Mouse (Mus musculus) lung, embryonic 14.5 days (tissue): Measurements from ENCODE around the gene Rcbtb2. TPM values are rescaled to one million over a fixed set of nuclear protein-coding genes. Genes with fewer than 3 reads are reported as not detected.
A peak's percentile ranks its signal among the peaks of the same experiment; 100 is the strongest.

ENCODE experiments used
- ATAC-seq: fragments of 200-750 bp; cut with Nextera tagmentation; 2 replicates; pipeline ENCODE4 v1.8.0; 2017; ENCODE audit warnings: mild to moderate bottlenecking, moderate TSS enrichment, moderate library complexity; ENCODE audit not compliant: insufficient read depth
- DNase-seq: peaks from one replicate; pipeline ENCODE4 v3.0.0-alpha.2; 2015
- H3K27ac ChIP-seq: fragments of 300-500 bp; sonication (generic); 2 replicates; pipeline ENCODE4 v1.5.1; 2014; ENCODE audit warnings: low read depth, mild to moderate bottlenecking, moderate library complexity
- H3K27me3 ChIP-seq: fragments of 300-500 bp; sonication (generic); 2 replicates; pipeline ENCODE4 v1.6.1; 2014; ENCODE audit warnings: low read length, control low read depth; ENCODE audit not compliant: insufficient read depth
- H3K36me3 ChIP-seq: fragments of 300-500 bp; sonication (generic); 2 replicates; pipeline ENCODE4 v1.6.1; 2014; ENCODE audit warnings: control low read depth; ENCODE audit not compliant: insufficient read depth
- H3K4me1 ChIP-seq: fragments of 300-500 bp; sonication (generic); 2 replicates; pipeline ENCODE4 v1.6.1; 2014; ENCODE audit warnings: antibody characterized with exemption, control low read depth; ENCODE audit not compliant: insufficient read depth
- H3K4me2 ChIP-seq: fragments of 300-500 bp; sonication (generic); 2 replicates; pipeline ENCODE4 v1.6.1; 2014; ENCODE audit warnings: mild to moderate bottlenecking
- H3K4me3 ChIP-seq: fragments of 300-500 bp; sonication (generic); 2 replicates; pipeline ENCODE4 v1.5.1; 2014; ENCODE audit warnings: low read depth, low read length
- H3K9ac ChIP-seq: fragments of 300-500 bp; sonication (generic); 2 replicates; pipeline ENCODE4 v1.6.1; 2014
- H3K9me3 ChIP-seq: fragments of 300-500 bp; sonication (generic); 2 replicates; pipeline ENCODE4 v1.6.1; 2016; ENCODE audit warnings: low read depth, low read length, control low read depth
- CTCF ChIP-seq: IDR thresholded peaks from 2 replicates; pipeline ENCODE4 v1.5.1; 2016; ENCODE audit warnings: antibody characterized with exemption, low read depth
- WGBS: fragments of 180-500 bp; shearing (Covaris S2); extraction: QIAGEN DNeasy Blood & Tissue Kit; methylation state at CpG from one replicate; pipeline ENCODE4 v1.1.7; 2014; 5-methylcytosine and 5-hydroxymethylcytosine counted together
- polyA plus RNA-seq: library from polyadenylated mRNA; unstranded; fragments of >200 nt; fragmentation: Nextera tagmentation; extraction: Ambion mirVana; gene quantifications from 2 replicates; pipeline ENCODE4 v1.2.1, GENCODE M21; 2014

Rcbtb2 gene
- polyA plus RNA-seq, 1 experiment from 2014 or later, result 124 TPM

DNA sequence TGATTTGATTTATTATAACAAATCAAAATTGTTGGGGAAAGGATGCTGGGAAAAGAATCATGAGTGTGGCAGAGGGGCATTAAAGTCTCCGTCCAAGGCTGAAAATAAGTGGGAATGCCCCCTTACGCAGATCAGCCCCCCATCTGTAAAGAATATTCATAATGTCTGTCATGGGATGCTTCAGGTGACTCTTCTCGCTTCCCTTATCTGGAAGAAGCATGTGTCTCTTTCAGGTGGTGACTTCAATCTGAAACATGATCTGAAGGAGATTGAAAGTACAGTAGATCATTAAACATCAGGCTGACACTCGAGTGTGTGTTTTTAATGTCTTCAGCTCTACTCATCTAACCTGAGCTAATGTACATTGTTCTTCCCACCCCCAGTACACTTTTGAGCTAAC, 22.7 kb downstream of the Rcbtb2 start:
- WGBS, result 81% methylated on average over 4 of the region's 4 CpGs
- no peak for TF ChIP-seq CTCF
- no peak for ATAC-seq
- no peak overlapping the region for H3K27ac ChIP-seq
- H3K9me3 ChIP-seq, result no peaks in the 10 kb centered on the region
- no peak for DNase-seq
- H3K36me3 ChIP-seq, result peaks cover 5% of the 10 kb centered on the region; the same call in 1 of the 2 replicates
- no peak overlapping the region for H3K4me2 ChIP-seq
- no peak overlapping the region for H3K4me3 ChIP-seq
- no peak overlapping the region for H3K9ac ChIP-seq
- no peaks in the 10 kb centered on the region for H3K27me3 ChIP-seq
- peaks cover 8% of the 10 kb centered on the region; the same call in 1 of the 2 replicates for H3K4me1 ChIP-seq

DNA sequence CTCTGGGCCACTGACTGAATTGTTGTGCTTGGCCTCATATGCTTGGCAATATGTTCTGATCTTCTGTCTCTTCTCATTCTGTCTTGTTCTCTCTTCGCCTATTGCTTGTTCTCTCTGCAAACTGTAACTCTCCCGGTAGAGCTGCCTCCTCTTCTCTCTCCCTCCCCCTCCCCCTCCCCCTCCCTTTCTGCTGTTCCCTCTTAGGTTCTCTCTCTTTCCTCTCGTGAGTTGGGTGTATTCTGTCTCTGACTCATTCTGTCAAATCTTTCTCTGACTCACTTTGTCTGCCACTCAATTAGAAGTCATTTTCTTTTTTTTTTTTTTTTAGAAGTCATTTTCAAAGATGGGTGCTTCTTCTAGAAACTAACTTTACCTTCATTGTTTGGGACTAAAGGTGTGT, 23.9 kb downstream of the Rcbtb2 start:
- 47% methylated on average over 3 of the region's 3 CpGs for WGBS
- Histone ChIP-seq H3K36me3 (peaks cover 9% of the 10 kb centered on the region; the same call in 1 of the 2 replicates), H3K27me3 (no peaks in the 10 kb centered on the region), H3K4me1 (peaks cover 7% of the 10 kb centered on the region; the same call in 1 of the 2 replicates), H3K27ac (no peak overlapping the region), H3K4me3 (no peak overlapping the region), H3K9me3 (no peaks in the 10 kb centered on the region), H3K9ac (no peak overlapping the region), H3K4me2 (no peak overlapping the region)
- ATAC-seq (no peak), DNase-seq (no peak)
- no peak for TF ChIP-seq CTCF

DNA sequence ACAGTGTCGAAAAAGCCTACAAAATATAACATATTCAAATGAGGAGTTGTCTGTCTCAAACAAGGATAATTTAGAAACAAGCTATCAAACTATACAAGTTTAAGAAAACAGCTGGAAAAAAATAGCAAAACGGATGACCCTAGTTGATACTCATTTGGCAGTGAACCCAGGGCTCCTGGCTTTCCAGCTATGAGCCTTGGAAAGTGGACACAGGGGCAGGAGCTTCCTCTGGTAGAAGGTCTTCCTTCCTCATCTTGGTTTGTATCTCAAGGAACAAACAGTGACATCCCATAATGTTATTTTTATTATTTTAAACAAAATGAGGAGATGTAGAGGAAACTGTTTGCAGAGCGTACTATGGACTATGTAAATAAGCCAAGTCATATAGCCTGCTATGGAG, 25.3 kb downstream of the Rcbtb2 start:
- no peak for ATAC-seq
- no peak overlapping the region for H3K27ac ChIP-seq
- TF ChIP-seq CTCF, result no peak
- no peak overlapping the region for H3K4me3 ChIP-seq
- no peak for DNase-seq
- H3K4me2 ChIP-seq, result no peak overlapping the region
- H3K4me1 ChIP-seq, result 0 out of 2 replicates have a peak, but pooled peaks cover 4% of the 10 kb centered on the region
- no peaks in the 10 kb centered on the region for H3K9me3 ChIP-seq
- peaks cover 17% of the 10 kb centered on the region; the same call in 1 of the 2 replicates for H3K36me3 ChIP-seq
- no peak overlapping the region for H3K9ac ChIP-seq
- WGBS, result 82% methylated on average over 3 of the region's 3 CpGs
- no peaks in the 10 kb centered on the region for H3K27me3 ChIP-seq

DNA sequence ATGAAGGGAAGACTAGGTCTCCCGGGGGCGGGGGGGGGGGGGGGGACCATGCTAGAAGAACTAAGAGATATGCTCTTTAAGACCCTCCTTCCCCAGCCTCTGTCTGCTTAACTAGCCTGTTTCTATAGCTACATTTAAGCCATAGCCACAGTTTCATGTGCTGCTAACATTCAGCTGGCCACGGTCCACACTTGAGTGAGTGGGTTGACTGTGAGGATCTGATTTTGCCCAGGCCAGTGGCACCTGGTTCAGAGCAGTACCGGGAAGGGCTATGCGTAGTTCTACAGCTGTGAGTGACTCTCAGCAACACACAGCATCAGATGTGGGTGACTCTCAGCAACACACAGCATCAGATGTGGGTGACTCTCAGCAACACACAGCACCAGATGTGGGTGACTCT, 38.5 kb downstream of the Rcbtb2 start:
- H3K4me3 ChIP-seq, result no peak overlapping the region
- DNase-seq (no peak), ATAC-seq (no peak)
- no peaks in the 10 kb centered on the region for H3K9me3 ChIP-seq
- H3K9ac ChIP-seq, result no peak overlapping the region
- no peak for TF ChIP-seq CTCF
- WGBS, result 93% methylated on average over 4 of the region's 5 CpGs
- H3K36me3 ChIP-seq, result peaks cover 94% of the 10 kb centered on the region
- no peaks in the 10 kb centered on the region for H3K27me3 ChIP-seq
- no peak overlapping the region for H3K27ac ChIP-seq
- H3K4me2 ChIP-seq, result no peak overlapping the region
- H3K4me1 ChIP-seq, result no peaks in the 10 kb centered on the region

DNA sequence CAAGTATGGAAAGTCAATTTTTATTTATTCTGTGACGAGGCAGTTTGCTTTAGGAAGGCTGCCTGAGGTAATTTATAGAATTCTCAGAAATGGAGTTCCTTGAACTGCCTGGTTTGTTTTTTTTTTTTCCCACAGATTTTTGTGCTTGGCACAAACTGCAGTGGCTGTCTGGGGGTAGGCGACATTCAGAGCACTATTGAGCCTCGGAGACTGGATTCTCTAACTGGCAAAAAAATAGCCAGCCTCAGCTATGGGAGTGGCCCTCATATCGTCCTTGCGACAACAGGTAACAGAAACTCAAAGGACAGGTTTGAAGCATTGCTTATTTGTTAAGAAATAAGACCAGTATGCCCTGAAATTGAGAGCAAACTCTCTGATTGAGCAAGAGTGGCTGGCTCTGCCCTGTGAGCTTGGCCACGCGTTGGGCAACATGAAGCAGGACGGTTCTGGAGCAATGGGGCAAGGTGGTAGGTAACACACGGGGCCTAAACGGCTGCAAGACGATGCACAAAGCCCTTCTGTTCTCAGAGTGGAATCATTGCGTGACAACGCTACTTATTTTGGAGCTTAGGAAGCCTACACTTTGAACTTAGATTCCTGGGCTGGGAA, 39.5 kb downstream of the Rcbtb2 start:
- 0 out of 2 replicates have a peak overlapping the region, but pooled peaks have one; percentile 8 for H3K27ac ChIP-seq
- no peak for TF ChIP-seq CTCF
- ATAC-seq (no peak), DNase-seq (no peak)
- no peaks in the 10 kb centered on the region for H3K4me1 ChIP-seq
- no peak overlapping the region for H3K9ac ChIP-seq
- no peaks in the 10 kb centered on the region for H3K27me3 ChIP-seq
- no peak overlapping the region for H3K4me2 ChIP-seq
- H3K9me3 ChIP-seq, result no peaks in the 10 kb centered on the region
- H3K4me3 ChIP-seq, result no peak overlapping the region
- peaks cover 94% of the 10 kb centered on the region for H3K36me3 ChIP-seq
- 89% methylated on average over 13 of the region's 13 CpGs for WGBS

DNA sequence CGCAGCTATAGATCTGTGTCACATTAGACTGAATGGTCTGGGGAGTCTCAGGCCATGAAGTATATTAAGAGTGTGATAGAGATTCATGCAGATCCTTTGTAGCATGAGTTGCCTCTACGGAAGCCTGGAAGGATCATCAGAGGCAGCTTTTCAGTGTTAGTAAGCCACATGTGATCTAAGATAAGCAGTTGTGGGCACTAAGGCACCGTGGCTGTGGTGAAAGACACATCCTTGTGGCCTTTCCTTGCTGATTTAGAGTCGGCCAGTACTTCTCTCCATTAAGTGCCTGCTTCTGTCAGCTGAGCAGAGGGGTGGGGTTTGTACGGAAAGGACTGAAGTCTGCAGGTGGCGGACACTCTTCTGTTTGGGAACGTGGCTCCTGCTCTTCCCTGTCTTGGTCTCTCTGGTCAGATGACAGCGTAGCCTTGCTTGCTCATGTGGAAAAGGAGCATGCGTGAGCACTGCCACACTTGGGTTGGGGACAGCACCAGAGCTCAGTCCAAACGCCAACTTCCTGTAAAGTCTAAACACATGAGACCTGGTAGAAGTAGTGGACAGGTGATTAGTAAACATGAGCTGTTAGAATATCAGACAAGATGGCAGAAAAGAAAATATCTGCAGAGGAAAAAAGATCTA, 40.6 kb downstream of the Rcbtb2 start:
- Histone ChIP-seq H3K4me3 (no peak overlapping the region), H3K4me2 (no peak overlapping the region), H3K27me3 (no peaks in the 10 kb centered on the region), H3K27ac (no peak overlapping the region), H3K4me1 (no peaks in the 10 kb centered on the region), H3K9ac (no peak overlapping the region), H3K9me3 (no peaks in the 10 kb centered on the region), H3K36me3 (peaks cover 94% of the 10 kb centered on the region)
- WGBS, result 87% methylated on average over 10 of the region's 10 CpGs
- TF ChIP-seq CTCF, result no peak
- DNase-seq, result no peak
- ATAC-seq, result no peak

DNA sequence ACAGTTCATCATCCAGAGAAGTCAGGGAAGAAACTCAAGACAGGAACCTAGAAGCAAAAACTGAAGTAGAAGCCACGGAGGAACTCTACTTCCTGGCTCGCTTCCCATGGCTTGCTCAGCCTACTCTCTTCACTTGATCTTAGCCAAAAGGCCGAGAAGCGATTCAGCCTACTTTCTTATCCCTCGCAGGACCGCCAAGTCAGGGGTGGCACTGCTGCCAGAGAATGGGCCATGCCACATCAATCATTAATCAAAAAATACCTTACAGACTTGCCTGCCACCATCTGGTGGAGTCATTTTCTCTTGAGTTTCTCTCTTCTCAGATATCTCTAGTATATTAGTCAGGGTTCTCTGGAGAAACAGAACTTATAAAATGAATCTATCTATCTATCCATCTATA, 42.3 kb downstream of the Rcbtb2 start:
- ATAC-seq, result no peak
- Histone ChIP-seq H3K4me1 (no peaks in the 10 kb centered on the region), H3K27ac (no peak overlapping the region), H3K9me3 (no peaks in the 10 kb centered on the region), H3K27me3 (no peaks in the 10 kb centered on the region), H3K36me3 (peaks cover 88% of the 10 kb centered on the region), H3K9ac (no peak overlapping the region), H3K4me2 (no peak overlapping the region), H3K4me3 (no peak overlapping the region)
- TF ChIP-seq CTCF, result no peak
- 91% methylated on average over 6 of the region's 6 CpGs for WGBS
- no peak for DNase-seq
